Mouse (Mus musculus): ENCODE data around the gene Mmd. TPM values are rescaled to one million over a fixed set of nuclear protein-coding genes. Genes with fewer than 3 reads are reported as not detected.
"Not testable (repeated sequence)": the region's sequence is repeated elsewhere in the genome, so short reads cannot be mapped to it uniquely, and the experiment has no call there.

Gene Mmd
- polyA plus RNA-seq, 1 experiment from 2014 or later = 88.3 TPM

- Histone ChIP-seq H3K27me3 (ENCODE audit: control insufficient read depth, insufficient read depth, low read length) (no peaks in the 10 kb centered on the region), H3K27ac (no peak overlapping the region), H3K9ac (no peak overlapping the region), H3K4me3 (replicated peaks; ENCODE audit: low read length) (no peak overlapping the region), H3K36me3 (replicated peaks; ENCODE audit: control insufficient read depth, insufficient read depth) (peaks cover 55% of the 10 kb centered on the region), H3K9me3 (ENCODE audit: control insufficient read depth, low read length) (no peaks in the 10 kb centered on the region), H3K4me2 (replicated peaks) (no peak overlapping the region), H3K4me1 (replicated peaks; ENCODE audit: control insufficient read depth, insufficient read depth, low read length) (no peaks in the 10 kb centered on the region)
- WGBS = 67% methylated on average over 1 of the region's 1 CpGs
- DNase-seq (ENCODE audit: low spot score) (no peak), ATAC-seq (ENCODE audit: low FRiP score) (no peak)
These were observed 24.9 kb downstream of the Mmd start for GRCm38 (mm10) chr11:90274187-90274586.

- ATAC-seq (ENCODE audit: low FRiP score) = no peak
- H3K9me3 ChIP-seq (ENCODE audit: control insufficient read depth, low read length) = no peaks in the 10 kb centered on the region
- H3K27me3 ChIP-seq (ENCODE audit: control insufficient read depth, insufficient read depth, low read length) = no peaks in the 10 kb centered on the region
- peaks cover 49% of the 10 kb centered on the region for H3K36me3 ChIP-seq (replicated peaks; ENCODE audit: control insufficient read depth, insufficient read depth)
- no peak for DNase-seq (ENCODE audit: low spot score)
- no peaks in the 10 kb centered on the region for H3K4me1 ChIP-seq (replicated peaks; ENCODE audit: control insufficient read depth, insufficient read depth, low read length)
- H3K9ac ChIP-seq = no peak overlapping the region
- no peak overlapping the region for H3K27ac ChIP-seq
- no peak overlapping the region for H3K4me2 ChIP-seq (replicated peaks)
- 87% methylated on average over 7 of the region's 7 CpGs for WGBS
- H3K4me3 ChIP-seq (replicated peaks; ENCODE audit: low read length) = no peak overlapping the region
These were observed 26.4 kb downstream of the Mmd start for GRCm38 (mm10) chr11:90275663-90276062.

- Histone ChIP-seq H3K27ac (no peak overlapping the region), H3K27me3 (ENCODE audit: control insufficient read depth, insufficient read depth, low read length) (no peaks in the 10 kb centered on the region), H3K4me1 (replicated peaks; ENCODE audit: control insufficient read depth, insufficient read depth, low read length) (no peaks in the 10 kb centered on the region), H3K4me3 (replicated peaks; ENCODE audit: low read length) (no peak overlapping the region), H3K9me3 (ENCODE audit: control insufficient read depth, low read length) (no peaks in the 10 kb centered on the region), H3K9ac (no peak overlapping the region), H3K36me3 (replicated peaks; ENCODE audit: control insufficient read depth, insufficient read depth) (peaks cover 46% of the 10 kb centered on the region), H3K4me2 (replicated peaks) (no peak overlapping the region)
- WGBS = 83% methylated on average over 8 of the region's 8 CpGs
- no peak for ATAC-seq (ENCODE audit: low FRiP score)
- DNase-seq (ENCODE audit: low spot score) = no peak
These were observed 26.9 kb downstream of the Mmd start for GRCm38 (mm10) chr11:90276150-90276549.

GRCm38 (mm10) chr11:90276561-90276960 lies 27.3 kb downstream of the Mmd start:
- H3K27me3 ChIP-seq (ENCODE audit: control insufficient read depth, insufficient read depth, low read length) = no peaks in the 10 kb centered on the region
- 85% methylated on average over 12 of the region's 12 CpGs for WGBS
- no peak for ATAC-seq (ENCODE audit: low FRiP score)
- no peak for DNase-seq (ENCODE audit: low spot score)
- H3K9ac ChIP-seq = no peak overlapping the region
- no peaks in the 10 kb centered on the region for H3K4me1 ChIP-seq (replicated peaks; ENCODE audit: control insufficient read depth, insufficient read depth, low read length)
- H3K9me3 ChIP-seq (ENCODE audit: control insufficient read depth, low read length) = no peaks in the 10 kb centered on the region
- H3K36me3 ChIP-seq (replicated peaks; ENCODE audit: control insufficient read depth, insufficient read depth) = peaks cover 42% of the 10 kb centered on the region
- no peak overlapping the region for H3K4me2 ChIP-seq (replicated peaks)
- H3K4me3 ChIP-seq (replicated peaks; ENCODE audit: low read length) = no peak overlapping the region
- H3K27ac ChIP-seq = no peak overlapping the region

GRCm38 (mm10) chr11:90280069-90280468 lies 30.8 kb downstream of the Mmd start:
- Histone ChIP-seq H3K27me3 (ENCODE audit: control insufficient read depth, insufficient read depth, low read length) (no peaks in the 10 kb centered on the region), H3K36me3 (replicated peaks; ENCODE audit: control insufficient read depth, insufficient read depth) (peaks cover 23% of the 10 kb centered on the region), H3K9ac (no peak overlapping the region), H3K27ac (no peak overlapping the region), H3K4me2 (replicated peaks) (no peak overlapping the region), H3K4me1 (replicated peaks; ENCODE audit: control insufficient read depth, insufficient read depth, low read length) (no peaks in the 10 kb centered on the region), H3K9me3 (ENCODE audit: control insufficient read depth, low read length) (no peaks in the 10 kb centered on the region), H3K4me3 (replicated peaks; ENCODE audit: low read length) (no peak overlapping the region)
- WGBS = 94% methylated on average over 5 of the region's 5 CpGs
- ATAC-seq (ENCODE audit: low FRiP score) (no peak), DNase-seq (ENCODE audit: low spot score) (no peak)

- not testable (repeated sequence) for H3K4me2 ChIP-seq (replicated peaks); H3K4me1 ChIP-seq (replicated peaks; ENCODE audit: control insufficient read depth, insufficient read depth, low read length); H3K9me3 ChIP-seq (ENCODE audit: control insufficient read depth, low read length); H3K4me3 ChIP-seq (replicated peaks; ENCODE audit: low read length); H3K36me3 ChIP-seq (replicated peaks; ENCODE audit: control insufficient read depth, insufficient read depth); H3K27ac ChIP-seq; DNase-seq (ENCODE audit: low spot score); H3K27me3 ChIP-seq (ENCODE audit: control insufficient read depth, insufficient read depth, low read length); H3K9ac ChIP-seq; ATAC-seq (ENCODE audit: low FRiP score)
- WGBS = 90% methylated on average over 2 of the region's 2 CpGs
These were observed 32.7 kb downstream of the Mmd start for GRCm38 (mm10) chr11:90281943-90282342.

- Histone ChIP-seq H3K4me1 (replicated peaks; ENCODE audit: control insufficient read depth, insufficient read depth, low read length) (no peaks in the 10 kb centered on the region), H3K4me3 (replicated peaks; ENCODE audit: low read length) (no peak overlapping the region), H3K27ac (no peak overlapping the region), H3K36me3 (replicated peaks; ENCODE audit: control insufficient read depth, insufficient read depth) (no peaks in the 10 kb centered on the region), H3K9me3 (ENCODE audit: control insufficient read depth, low read length) (no peaks in the 10 kb centered on the region), H3K27me3 (ENCODE audit: control insufficient read depth, insufficient read depth, low read length) (no peaks in the 10 kb centered on the region), H3K9ac (no peak overlapping the region), H3K4me2 (replicated peaks) (no peak overlapping the region)
- WGBS = 84% methylated on average over 4 of the region's 4 CpGs
- ATAC-seq (ENCODE audit: low FRiP score) (no peak), DNase-seq (ENCODE audit: low spot score) (no peak)
These were observed 33.9 kb downstream of the Mmd start for GRCm38 (mm10) chr11:90283159-90283558.

GRCm38 (mm10) chr11:90283601-90284000 lies 34.3 kb downstream of the Mmd start:
- Histone ChIP-seq H3K9ac (no peak overlapping the region), H3K27me3 (ENCODE audit: control insufficient read depth, insufficient read depth, low read length) (no peaks in the 10 kb centered on the region), H3K36me3 (replicated peaks; ENCODE audit: control insufficient read depth, insufficient read depth) (no peaks in the 10 kb centered on the region), H3K4me1 (replicated peaks; ENCODE audit: control insufficient read depth, insufficient read depth, low read length) (no peaks in the 10 kb centered on the region), H3K4me2 (replicated peaks) (no peak overlapping the region), H3K9me3 (ENCODE audit: control insufficient read depth, low read length) (no peaks in the 10 kb centered on the region), H3K27ac (no peak overlapping the region), H3K4me3 (replicated peaks; ENCODE audit: low read length) (no peak overlapping the region)
- ATAC-seq (ENCODE audit: low FRiP score) = no peak
- WGBS = 86% methylated on average over 6 of the region's 6 CpGs
- no peak for DNase-seq (ENCODE audit: low spot score)

- no peaks in the 10 kb centered on the region for H3K27me3 ChIP-seq (ENCODE audit: control insufficient read depth, insufficient read depth, low read length)
- H3K9me3 ChIP-seq (ENCODE audit: control insufficient read depth, low read length) = no peaks in the 10 kb centered on the region
- no peak overlapping the region for H3K27ac ChIP-seq
- H3K4me3 ChIP-seq (replicated peaks; ENCODE audit: low read length) = no peak overlapping the region
- no peaks in the 10 kb centered on the region for H3K4me1 ChIP-seq (replicated peaks; ENCODE audit: control insufficient read depth, insufficient read depth, low read length)
- ATAC-seq (ENCODE audit: low FRiP score) (no peak), DNase-seq (ENCODE audit: low spot score) (no peak)
- WGBS = 65% methylated on average over 2 of the region's 2 CpGs
- H3K4me2 ChIP-seq (replicated peaks) = no peak overlapping the region
- no peaks in the 10 kb centered on the region for H3K36me3 ChIP-seq (replicated peaks; ENCODE audit: control insufficient read depth, insufficient read depth)
- no peak overlapping the region for H3K9ac ChIP-seq
These were observed 34.8 kb downstream of the Mmd start for GRCm38 (mm10) chr11:90284079-90284478.

- Histone ChIP-seq H3K9ac (no peak overlapping the region), H3K9me3 (ENCODE audit: control insufficient read depth, low read length) (no peaks in the 10 kb centered on the region), H3K27me3 (ENCODE audit: control insufficient read depth, insufficient read depth, low read length) (no peaks in the 10 kb centered on the region), H3K4me2 (replicated peaks) (no peak overlapping the region), H3K27ac (no peak overlapping the region), H3K4me1 (replicated peaks; ENCODE audit: control insufficient read depth, insufficient read depth, low read length) (no peaks in the 10 kb centered on the region), H3K36me3 (replicated peaks; ENCODE audit: control insufficient read depth, insufficient read depth) (no peaks in the 10 kb centered on the region), H3K4me3 (replicated peaks; ENCODE audit: low read length) (no peak overlapping the region)
- DNase-seq (ENCODE audit: low spot score) = no peak
- no peak for ATAC-seq (ENCODE audit: low FRiP score)
- 65% methylated on average over 4 of the region's 4 CpGs for WGBS
These were observed 35.4 kb downstream of the Mmd start for GRCm38 (mm10) chr11:90284623-90285022.
